Mouse (Mus musculus) C2C12 (cell line): ENCODE data around the gene Foxn1.

Experiments used
- CEBPB ChIP-seq: IDR thresholded peaks from one replicate; pipeline ENCODE4 v1.6.1; 2011; ENCODE audit warnings: low read depth, mild to moderate bottlenecking, control low read depth, moderate library complexity
- CTCF ChIP-seq: IDR thresholded peaks from one replicate; pipeline ENCODE4 v1.5.1; 2011; ENCODE audit not compliant: control insufficient read depth, insufficient read depth, insufficient read length
- FOSL1 ChIP-seq: IDR thresholded peaks from one replicate; pipeline ENCODE4 v1.8.0; 2011; ENCODE audit warnings: mild to moderate bottlenecking, low read length; ENCODE audit not compliant: poor library complexity, insufficient read depth, severe bottlenecking
- MYOG ChIP-seq: IDR thresholded peaks from one replicate; pipeline ENCODE4 v1.6.1; 2011; ENCODE audit not compliant: control insufficient read depth, insufficient read length; ENCODE audit errors: extremely low read depth
- USF1 ChIP-seq: IDR thresholded peaks from one replicate; pipeline ENCODE4 v1.6.1; 2011; ENCODE audit warnings: low read depth, mild to moderate bottlenecking, control low read depth, moderate library complexity

GRCm38 (mm10) chr11:78412861-78413260, 26.5 kb upstream of the Foxn1 start:
- TF ChIP-seq CTCF (no peak), CEBPB (no peak), MYOG (no peak), FOSL1 (no peak), USF1 (no peak)
